Mouse (Mus musculus) frontal cortex, adult 2 months (tissue): ENCODE results near the gene Tbc1d10b. TPM values are rescaled to one million over a fixed set of nuclear protein-coding genes. Genes with fewer than 3 reads are reported as not detected.

Experiments used
- DNase-seq, 2 experiments: peaks; one replicate each; pipeline ENCODE4 v3.0.0; 2022; ENCODE audit warnings: low spot score in 1 of 2; ENCODE audit errors: extremely low spot score in 1 of 2
- polyA plus RNA-seq: library from polyadenylated mRNA; depleted of rRNA; stranded (reverse); fragments of >200 nt; gene quantifications from 2 replicates; pipeline ENCODE4 v1.2.3, GENCODE M21; 2012; rRNA removed

Gene Tbc1d10b
- polyA plus RNA-seq, 1 experiment, result 77.8 TPM

GRCm38 (mm10) chr7:127165607-127166493 lies 42.4 kb downstream of the Tbc1d10b start:
- DNase-seq, result no peak

- DNase-seq, result no peak
Measured at GRCm38 (mm10) chr7:127164002-127164401, 44.3 kb downstream of the Tbc1d10b start.

GRCm38 (mm10) chr7:127162546-127162945 lies 45.7 kb downstream of the Tbc1d10b start:
- DNase-seq, result no peak

GRCm38 (mm10) chr7:127157548-127157947 lies 50.7 kb downstream of the Tbc1d10b start:
- no peak for DNase-seq

- no peak for DNase-seq
Measured at GRCm38 (mm10) chr7:127153477-127153876, 54.8 kb downstream of the Tbc1d10b start.

- no peak for DNase-seq
Measured at GRCm38 (mm10) chr7:127152464-127152863, 55.8 kb downstream of the Tbc1d10b start.

- no peak for DNase-seq
Measured at GRCm38 (mm10) chr7:127147901-127148300, 60.4 kb downstream of the Tbc1d10b start.

Other genes with a start within 250 kb of the Tbc1d10b start
- gene Cdipt, start 232.6 kb downstream of the Tbc1d10b start, polyA plus RNA-seq, result 224 and 230 TPM in 2 replicates
- gene Cdiptos, start 232.4 kb downstream of the Tbc1d10b start, polyA plus RNA-seq, result 0.80 and 1.0 TPM in 2 replicates
- 8.3 and 8.8 TPM in 2 replicates for gene Mvp, start 193.8 kb downstream of the Tbc1d10b start, polyA plus RNA-seq
- gene Pagr1b, start 192.0 kb downstream of the Tbc1d10b start, polyA plus RNA-seq, result 1.7 and 2.4 TPM in 2 replicates
- gene Pagr1a, start 191.1 kb downstream of the Tbc1d10b start, polyA plus RNA-seq, result 30.0 and 42.3 TPM in 2 replicates
- gene Gm42742, start 187.4 kb downstream of the Tbc1d10b start, polyA plus RNA-seq, result 95.5 and 113 TPM in 2 replicates
- 227 and 259 TPM in 2 replicates for gene Prrt2, start 187.3 kb downstream of the Tbc1d10b start, polyA plus RNA-seq
- gene Maz, start 181.4 kb downstream of the Tbc1d10b start, polyA plus RNA-seq, result 165 and 186 TPM in 2 replicates
- gene Kif22, start 166.0 kb downstream of the Tbc1d10b start, polyA plus RNA-seq, result 6.0 and 7.4 TPM in 2 replicates
- gene Zg16, start 121.1 kb downstream of the Tbc1d10b start, polyA plus RNA-seq, result 0.16 and 0.23 TPM in 2 replicates
- 2.3 and 2.9 TPM in 2 replicates for gene AI467606, start 117.1 kb downstream of the Tbc1d10b start, polyA plus RNA-seq
- 0.86 TPM in 2 replicates for gene Qprt, start 86.2 kb downstream of the Tbc1d10b start, polyA plus RNA-seq
- gene Spn, start 70.6 kb downstream of the Tbc1d10b start, polyA plus RNA-seq, result 0.15 and 0.16 TPM in 2 replicates
- gene Cd2bp2, start 12.4 kb downstream of the Tbc1d10b start, polyA plus RNA-seq, result 97.1 and 102 TPM in 2 replicates
- 1.6 and 3.0 TPM in 2 replicates for gene Mylpf, start 422 bp upstream of the Tbc1d10b start, polyA plus RNA-seq
- 13.5 and 13.8 TPM in 2 replicates for gene Zfp553, start 24.6 kb upstream of the Tbc1d10b start, polyA plus RNA-seq
- 10.2 and 13.3 TPM in 2 replicates for gene Sept1, start 24.7 kb upstream of the Tbc1d10b start, polyA plus RNA-seq
- 120 and 131 TPM in 2 replicates for gene Zfp771, start 35.8 kb upstream of the Tbc1d10b start, polyA plus RNA-seq
- gene Dctpp1, start 52.2 kb upstream of the Tbc1d10b start, polyA plus RNA-seq, result 27.9 and 30.1 TPM in 2 replicates
- gene Sephs2, start 65.6 kb upstream of the Tbc1d10b start, polyA plus RNA-seq, result 22.2 and 27.6 TPM in 2 replicates
- 0.66 and 0.88 TPM in 2 replicates for gene Itgal, start 87.8 kb upstream of the Tbc1d10b start, polyA plus RNA-seq
- gene Zfp768, start 137.1 kb upstream of the Tbc1d10b start, polyA plus RNA-seq, result 14.8 and 16.2 TPM in 2 replicates
- 4.6 and 5.1 TPM in 2 replicates for gene Zfp747, start 167.6 kb upstream of the Tbc1d10b start, polyA plus RNA-seq
- gene 9130019O22Rik, start 178.7 kb upstream of the Tbc1d10b start, polyA plus RNA-seq, result 2.2 and 2.9 TPM in 2 replicates
- gene E430018J23Rik, start 185.2 kb upstream of the Tbc1d10b start, polyA plus RNA-seq, result 5.1 and 5.9 TPM in 2 replicates
- gene Zfp764, start 198.4 kb upstream of the Tbc1d10b start, polyA plus RNA-seq, result 3.2 and 3.5 TPM in 2 replicates
- 17.9 and 18.6 TPM in 2 replicates for gene Zfp688, start 213.6 kb upstream of the Tbc1d10b start, polyA plus RNA-seq
- gene Zfp689, start 240.7 kb upstream of the Tbc1d10b start, polyA plus RNA-seq, result 5.2 and 8.1 TPM in 2 replicates